Mouse (Mus musculus) bone marrow, adult 2 months (tissue): ENCODE measurements around the gene Gm8279.
"Not testable (repeated sequence)": the region's sequence is repeated elsewhere in the genome, so short reads cannot be mapped to it uniquely, and the experiment has no call there.

Experiments
- CTCF ChIP-seq: fragments of 200-500 bp; IDR thresholded peaks from 2 replicates; pipeline ENCODE4 v1.5.1; 2011; ENCODE audit warnings: low read length, control low read depth; ENCODE audit not compliant: control insufficient read depth, insufficient read depth
- POLR2A ChIP-seq: fragments of 200-500 bp; IDR thresholded peaks from 2 replicates; pipeline ENCODE4 v1.6.1; 2011; ENCODE audit warnings: low read depth, mild to moderate bottlenecking, control low read depth, low read length, borderline replicate concordance; ENCODE audit not compliant: control insufficient read depth

GRCm38 (mm10) chr14:5185493-5185892, 54.2 kb downstream of the Gm8279 start, which contains the start of gene Gm8271:
- not testable (repeated sequence) for TF ChIP-seq CTCF, POLR2A
